Mouse (Mus musculus): Measurements from ENCODE around the gene Preb. TPM values are rescaled to one million over a fixed set of nuclear protein-coding genes. Genes with fewer than 3 reads are reported as not detected.

Gene Preb
- polyA plus RNA-seq, 1 experiment, result 43.7 TPM

- no peaks in the 10 kb centered on the region for H3K9me3 ChIP-seq
- TF ChIP-seq FLI1 (IDR thresholded peaks at IDR 0.05; ENCODE audit: low read length) (no peak), GATA1 (IDR thresholded peaks at IDR 0.05; ENCODE audit: borderline replicate concordance, low read length) (no peak)
- H3K27me3 ChIP-seq (replicated peaks), result no peaks in the 10 kb centered on the region
- no peak overlapping the region for H3K4me3 ChIP-seq (replicated peaks)
- H3K36me3 ChIP-seq (replicated peaks; ENCODE audit: low read length), result peaks cover 71% of the 10 kb centered on the region
- peaks cover 74% of the 10 kb centered on the region for H3K4me1 ChIP-seq
Measured at GRCm38 (mm10) chr5:30926073-30926472, 34.1 kb downstream of the Preb start.

- no peak for TF ChIP-seq GATA1 (IDR thresholded peaks at IDR 0.05; ENCODE audit: borderline replicate concordance, low read length)
- TF ChIP-seq FLI1 (IDR thresholded peaks at IDR 0.05; ENCODE audit: low read length), result no peak
- Histone ChIP-seq H3K27me3 (replicated peaks) (no peaks in the 10 kb centered on the region), H3K4me3 (replicated peaks) (no peak overlapping the region), H3K36me3 (replicated peaks; ENCODE audit: low read length) (peaks cover 71% of the 10 kb centered on the region), H3K4me1 (peaks cover 75% of the 10 kb centered on the region), H3K9me3 (no peaks in the 10 kb centered on the region)
Measured at GRCm38 (mm10) chr5:30925217-30925616, 34.9 kb downstream of the Preb start.

- Histone ChIP-seq H3K4me1 (peaks cover 80% of the 10 kb centered on the region), H3K27me3 (replicated peaks) (no peaks in the 10 kb centered on the region), H3K36me3 (replicated peaks; ENCODE audit: low read length) (peaks cover 72% of the 10 kb centered on the region), H3K4me3 (replicated peaks) (no peak overlapping the region), H3K9me3 (no peaks in the 10 kb centered on the region)
- TF ChIP-seq GATA1 (IDR thresholded peaks at IDR 0.05; ENCODE audit: borderline replicate concordance, low read length) (no peak), FLI1 (IDR thresholded peaks at IDR 0.05; ENCODE audit: low read length) (no peak)
Measured at GRCm38 (mm10) chr5:30924614-30925013, 35.5 kb downstream of the Preb start.

- H3K27me3 ChIP-seq (replicated peaks), result no peaks in the 10 kb centered on the region
Measured at GRCm38 (mm10) chr5:30923119-30923518, 37.0 kb downstream of the Preb start.

GRCm38 (mm10) chr5:30922581-30923041 lies 37.5 kb downstream of the Preb start:
- TF ChIP-seq FLI1 (IDR thresholded peaks at IDR 0.05; ENCODE audit: low read length), result no peak
- no peak for TF ChIP-seq GATA1 (IDR thresholded peaks at IDR 0.05; ENCODE audit: borderline replicate concordance, low read length)
- no peaks in the 10 kb centered on the region for H3K9me3 ChIP-seq
- H3K36me3 ChIP-seq (replicated peaks; ENCODE audit: low read length), result peaks cover 80% of the 10 kb centered on the region
- peaks cover 91% of the 10 kb centered on the region for H3K4me1 ChIP-seq
- no peaks in the 10 kb centered on the region for H3K27me3 ChIP-seq (replicated peaks)
- H3K4me3 ChIP-seq (replicated peaks), result peak overlapping the region; percentile 97

More at GRCm38 (mm10) chr5:30923119-30923518, 37.0 kb downstream of the Preb start:
- Histone ChIP-seq H3K9me3 (no peaks in the 10 kb centered on the region), H3K36me3 (replicated peaks; ENCODE audit: low read length) (peaks cover 77% of the 10 kb centered on the region), H3K4me1 (peaks cover 91% of the 10 kb centered on the region), H3K4me3 (replicated peaks) (peak overlapping the region; percentile 97)
- TF ChIP-seq GATA1 (IDR thresholded peaks at IDR 0.05; ENCODE audit: borderline replicate concordance, low read length), result no peak
- TF ChIP-seq FLI1 (IDR thresholded peaks at IDR 0.05; ENCODE audit: low read length), result no peak

GRCm38 (mm10) chr5:30921256-30922033 lies 38.7 kb downstream of the Preb start, which contains the start of gene Khk:
Khk (plus strand) TSS chr5:30921431.
- H3K4me1 ChIP-seq, result peaks cover 91% of the 10 kb centered on the region

GRCm38 (mm10) chr5:30920621-30921020 lies 39.5 kb downstream of the Preb start:
- Histone ChIP-seq H3K9me3 (no peaks in the 10 kb centered on the region), H3K4me3 (replicated peaks) (peak overlapping the region; percentile 78), H3K36me3 (replicated peaks; ENCODE audit: low read length) (peaks cover 75% of the 10 kb centered on the region), H3K4me1 (peaks cover 94% of the 10 kb centered on the region), H3K27me3 (replicated peaks) (no peaks in the 10 kb centered on the region)
- TF ChIP-seq FLI1 (IDR thresholded peaks at IDR 0.05; ENCODE audit: low read length) (no peak), GATA1 (IDR thresholded peaks at IDR 0.05; ENCODE audit: borderline replicate concordance, low read length) (no peak)

More at GRCm38 (mm10) chr5:30921256-30922033, 38.7 kb downstream of the Preb start, which contains the start of gene Khk:
- H3K4me3 ChIP-seq (replicated peaks), result peak within 1 kb of the TSS; percentile 97
- peaks cover 82% of the 10 kb centered on the region for H3K36me3 ChIP-seq (replicated peaks; ENCODE audit: low read length)
- H3K27me3 ChIP-seq (replicated peaks), result no peaks in the 10 kb centered on the region
- TF ChIP-seq FLI1 (IDR thresholded peaks at IDR 0.05; ENCODE audit: low read length) (no peak), GATA1 (IDR thresholded peaks at IDR 0.05; ENCODE audit: borderline replicate concordance, low read length) (peak; percentile 28; the same call in 1 of the 3 replicates)
- H3K9me3 ChIP-seq, result no peaks in the 10 kb centered on the region

GRCm38 (mm10) chr5:30919831-30920614 lies 40.1 kb downstream of the Preb start:
- Histone ChIP-seq H3K9me3 (no peaks in the 10 kb centered on the region), H3K27me3 (replicated peaks) (no peaks in the 10 kb centered on the region), H3K4me3 (replicated peaks) (peak overlapping the region; percentile 2), H3K4me1 (peaks cover 96% of the 10 kb centered on the region), H3K36me3 (replicated peaks; ENCODE audit: low read length) (peaks cover 75% of the 10 kb centered on the region)
- TF ChIP-seq GATA1 (IDR thresholded peaks at IDR 0.05; ENCODE audit: borderline replicate concordance, low read length) (no peak), FLI1 (IDR thresholded peaks at IDR 0.05; ENCODE audit: low read length) (no peak)

- peaks cover 89% of the 10 kb centered on the region for H3K4me1 ChIP-seq
- peaks cover 68% of the 10 kb centered on the region for H3K36me3 ChIP-seq (replicated peaks; ENCODE audit: low read length)
- H3K4me3 ChIP-seq (replicated peaks), result peak overlapping the region; percentile 66
- no peaks in the 10 kb centered on the region for H3K27me3 ChIP-seq (replicated peaks)
- TF ChIP-seq FLI1 (IDR thresholded peaks at IDR 0.05; ENCODE audit: low read length) (no peak), GATA1 (IDR thresholded peaks at IDR 0.05; ENCODE audit: borderline replicate concordance, low read length) (no peak)
- no peaks in the 10 kb centered on the region for H3K9me3 ChIP-seq
Measured at GRCm38 (mm10) chr5:30918691-30919090, 41.5 kb downstream of the Preb start.
